Mouse (Mus musculus) cortical plate, adult 2 months (tissue): Measurements from ENCODE around the gene Gtf2a1. TPM values are rescaled to one million over a fixed set of nuclear protein-coding genes. Genes with fewer than 3 reads are reported as not detected.
"Not testable (repeated sequence)": the region's sequence is repeated elsewhere in the genome, so short reads cannot be mapped to it uniquely, and the experiment has no call there.

ENCODE experiments used
- H3K27ac ChIP-seq: fragments of 200-500 bp; 2 replicates; pipeline ENCODE4 v1.5.1; 2012; ENCODE audit warnings: low read length, control low read depth, inconsistent platforms; ENCODE audit not compliant: insufficient read depth
- H3K4me1 ChIP-seq: fragments of 200-500 bp; 2 replicates; pipeline ENCODE4 v1.6.1; 2011; ENCODE audit warnings: low read length; ENCODE audit not compliant: control insufficient read depth, insufficient read depth
- H3K4me3 ChIP-seq: fragments of 200-500 bp; 2 replicates; pipeline ENCODE4 v1.5.1; 2011; ENCODE audit warnings: mild to moderate bottlenecking, low read length, control low read depth; ENCODE audit not compliant: insufficient read depth
- CTCF ChIP-seq: fragments of 200-500 bp; IDR thresholded peaks from 2 replicates; pipeline ENCODE4 v1.5.1; 2011; ENCODE audit warnings: mild to moderate bottlenecking, control low read depth, low read length; ENCODE audit not compliant: insufficient read depth; ENCODE audit errors: extremely low read depth
- POLR2A ChIP-seq: fragments of 200-500 bp; IDR thresholded peaks from 2 replicates; pipeline ENCODE4 v1.6.1; 2011; ENCODE audit warnings: mild to moderate bottlenecking, low read length, control low read depth; ENCODE audit not compliant: insufficient read depth; ENCODE audit errors: extremely low read depth
- polyA plus RNA-seq: library from polyadenylated mRNA; depleted of rRNA; stranded (reverse); fragments of >200 nt; gene quantifications from 2 replicates; pipeline ENCODE4 v1.2.3, GENCODE M21; 2012

The Gtf2a1 gene
- polyA plus RNA-seq, 1 experiment: 24.2 TPM

GRCm38 (mm10) chr12:91592128-91592527 lies 1.8 kb upstream of the Gtf2a1 start:
- TF ChIP-seq POLR2A (no peak), CTCF (no peak)
- Histone ChIP-seq H3K4me1 (no peaks in the 10 kb centered on the region), H3K4me3 (no peak overlapping the region), H3K27ac (no peak overlapping the region)

GRCm38 (mm10) chr12:91591191-91591590 lies 904 bp upstream of the Gtf2a1 start:
- TF ChIP-seq CTCF: no peak
- Histone ChIP-seq H3K4me1 (no peaks in the 10 kb centered on the region), H3K27ac (no peak overlapping the region), H3K4me3 (no peak overlapping the region)

GRCm38 (mm10) chr12:91590716-91591115 lies 429 bp upstream of the Gtf2a1 start:
- TF ChIP-seq CTCF (no peak), POLR2A (no peak)
- Histone ChIP-seq H3K27ac (peak overlapping the region; percentile 100), H3K4me1 (no peaks in the 10 kb centered on the region), H3K4me3 (peak overlapping the region; percentile 84)

GRCm38 (mm10) chr12:91589542-91589846 lies 793 bp downstream of the Gtf2a1 start:
- peak overlapping the region; percentile 84 for H3K4me3 ChIP-seq
- TF ChIP-seq CTCF (no peak), POLR2A (no peak)
- peak overlapping the region; percentile 88 for H3K27ac ChIP-seq
- peaks cover 3% of the 10 kb centered on the region for H3K4me1 ChIP-seq

- TF ChIP-seq POLR2A: no peak
- TF ChIP-seq CTCF: no peak
- H3K4me1 ChIP-seq: peaks cover 3% of the 10 kb centered on the region
These were observed 1.4 kb downstream of the Gtf2a1 start for GRCm38 (mm10) chr12:91588670-91589541.

GRCm38 (mm10) chr12:91588176-91588669 lies 2.1 kb downstream of the Gtf2a1 start:
- TF ChIP-seq POLR2A: peak; percentile 99
- TF ChIP-seq CTCF: no peak
- Histone ChIP-seq H3K27ac (peak overlapping the region; percentile 91; the same call in 1 of the 2 replicates), H3K4me1 (peaks cover 3% of the 10 kb centered on the region), H3K4me3 (peak overlapping the region; percentile 84)

More at GRCm38 (mm10) chr12:91588670-91589541, 1.4 kb downstream of the Gtf2a1 start:
- H3K27ac ChIP-seq: peak overlapping the region; percentile 91
- H3K4me3 ChIP-seq: peak overlapping the region; percentile 84

- TF ChIP-seq CTCF: no peak
- no peak for TF ChIP-seq POLR2A
- H3K4me1 ChIP-seq: peaks cover 5% of the 10 kb centered on the region
- H3K27ac ChIP-seq: no peak overlapping the region
- peak overlapping the region; percentile 84; the same call in 1 of the 2 replicates for H3K4me3 ChIP-seq
These were observed 2.7 kb downstream of the Gtf2a1 start for GRCm38 (mm10) chr12:91587491-91588033.

GRCm38 (mm10) chr12:91587077-91587476 lies 3.2 kb downstream of the Gtf2a1 start:
- H3K27ac ChIP-seq: no peak overlapping the region
- peak overlapping the region; percentile 84; the same call in 1 of the 2 replicates for H3K4me3 ChIP-seq
- H3K4me1 ChIP-seq: peaks cover 7% of the 10 kb centered on the region
- TF ChIP-seq POLR2A (no peak), CTCF (no peak)

GRCm38 (mm10) chr12:91585815-91586214 lies 4.5 kb downstream of the Gtf2a1 start:
- H3K4me3 ChIP-seq, H3K27ac ChIP-seq, H3K4me1 ChIP-seq: not testable (repeated sequence)

GRCm38 (mm10) chr12:91585206-91585605 lies 5.1 kb downstream of the Gtf2a1 start:
- no peak overlapping the region for H3K27ac ChIP-seq
- TF ChIP-seq CTCF: no peak
- no peak for TF ChIP-seq POLR2A
- peaks cover 7% of the 10 kb centered on the region for H3K4me1 ChIP-seq
- H3K4me3 ChIP-seq: no peak overlapping the region
